Mouse (Mus musculus) Patski (cell line): ENCODE results near the gene E130208F15Rik. TPM values are rescaled to one million over a fixed set of nuclear protein-coding genes. Genes with fewer than 3 reads are reported as not detected.

Experiments
- ATAC-seq: fragments of 100-300 bp; one replicate; pipeline ENCODE4 v1.8.0; 2021
- CTCF ChIA-PET: fragments of 350-600 bp; sonication (Branson Sonifier 250); formaldehyde crosslinking; loops from one replicate; lab custom pipeline; 2022; ENCODE audit warnings: inconsistent platforms; lab: Charles Lee
- POLR2A ChIA-PET: fragments of 350-600 bp; sonication (Branson Sonifier 250); formaldehyde crosslinking; loops from one replicate; lab custom pipeline; 2022; ENCODE audit warnings: antibody characterized with exemption, inconsistent platforms; lab: Charles Lee
- DNase-seq: peaks from one replicate; pipeline ENCODE4 v3.0.0-alpha.2; 2011; ENCODE audit warnings: low read depth, low spot score
- H3K27me3 ChIP-seq: fragments of 371-371 bp; one replicate; pipeline ENCODE4 v1.5.1; 2021
- CTCF ChIP-seq: fragments of 100-300 bp; IDR thresholded peaks from one replicate; pipeline ENCODE4 v1.5.1; 2021
- in situ Hi-C: fragments of 300-500 bp; cut with MboI; formaldehyde crosslinking; loops from 3 replicates; pipeline ENCODE4 v1.11.1; 2018; ENCODE audit warnings: low pct_unique_long_range_greater_than_20kb, mixed read lengths
- polyA plus RNA-seq: library from polyadenylated mRNA; unstranded; gene quantifications from one replicate; pipeline ENCODE4 v1.2.3, GENCODE M21; 2021

The E130208F15Rik gene
- polyA plus RNA-seq, 1 experiment from 2014 or later = 3.3 TPM

DNA sequence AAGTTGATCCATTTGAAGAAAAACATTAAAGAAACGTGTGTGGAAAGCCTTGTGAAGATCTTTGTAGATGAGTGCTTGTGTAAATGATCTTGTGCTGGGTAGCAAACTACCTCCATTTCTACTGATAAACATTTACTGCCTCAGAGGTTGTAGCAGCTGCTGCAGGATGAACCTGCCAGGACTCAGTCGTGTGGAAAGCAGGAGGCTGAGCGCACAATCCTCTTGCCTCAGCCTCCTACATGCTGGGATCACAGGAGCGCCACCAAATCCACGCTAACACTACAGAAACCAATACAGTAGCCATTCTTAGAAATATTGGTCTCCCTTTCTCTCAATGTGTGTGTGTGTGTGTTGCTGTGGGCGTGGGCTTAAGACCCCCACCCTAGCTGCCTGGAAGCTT is 33.5 kb upstream of the E130208F15Rik start:
- DNase-seq = no peak
- POLR2A ChIA-PET = no interaction called here
- ATAC-seq = no peak
- TF ChIP-seq CTCF = no peak
- in situ Hi-C loops = no loop called here
- no peaks in the 10 kb centered on the region for H3K27me3 ChIP-seq
- CTCF ChIA-PET = no interaction called here

DNA sequence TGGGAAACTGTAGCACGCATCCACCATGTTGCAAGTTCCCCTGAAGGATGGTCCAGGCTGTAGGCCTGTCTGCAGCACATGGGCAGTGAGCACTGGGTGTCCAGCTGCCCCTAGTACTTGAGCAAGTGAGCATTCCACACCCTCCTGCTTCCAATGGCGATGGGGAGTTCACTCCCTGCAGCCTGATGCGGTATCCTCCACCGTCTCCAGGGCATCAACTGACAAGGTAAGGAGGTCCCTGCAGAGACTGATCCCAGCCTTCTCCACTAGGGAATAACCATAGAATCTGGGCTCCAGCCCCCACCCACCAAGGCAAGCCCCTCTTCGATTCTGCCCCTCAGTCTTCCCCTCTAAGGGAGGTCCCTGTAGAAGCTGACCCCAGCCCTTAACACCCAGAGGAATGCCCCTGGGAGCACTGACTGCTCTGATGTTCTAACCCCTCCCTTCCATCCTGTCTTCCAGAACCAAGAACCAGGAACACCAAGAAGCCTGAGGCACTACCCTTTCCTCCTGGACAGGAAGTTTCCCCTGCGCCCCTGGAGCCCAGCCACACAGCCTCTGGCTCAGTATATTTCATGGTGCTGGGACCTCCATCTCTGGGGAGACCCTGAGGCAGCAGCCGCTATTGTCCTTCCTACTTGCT is 32.3 kb upstream of the E130208F15Rik start:
- TF ChIP-seq CTCF = no peak
- CTCF ChIA-PET = no interaction called here
- in situ Hi-C loops = no loop called here

DNA sequence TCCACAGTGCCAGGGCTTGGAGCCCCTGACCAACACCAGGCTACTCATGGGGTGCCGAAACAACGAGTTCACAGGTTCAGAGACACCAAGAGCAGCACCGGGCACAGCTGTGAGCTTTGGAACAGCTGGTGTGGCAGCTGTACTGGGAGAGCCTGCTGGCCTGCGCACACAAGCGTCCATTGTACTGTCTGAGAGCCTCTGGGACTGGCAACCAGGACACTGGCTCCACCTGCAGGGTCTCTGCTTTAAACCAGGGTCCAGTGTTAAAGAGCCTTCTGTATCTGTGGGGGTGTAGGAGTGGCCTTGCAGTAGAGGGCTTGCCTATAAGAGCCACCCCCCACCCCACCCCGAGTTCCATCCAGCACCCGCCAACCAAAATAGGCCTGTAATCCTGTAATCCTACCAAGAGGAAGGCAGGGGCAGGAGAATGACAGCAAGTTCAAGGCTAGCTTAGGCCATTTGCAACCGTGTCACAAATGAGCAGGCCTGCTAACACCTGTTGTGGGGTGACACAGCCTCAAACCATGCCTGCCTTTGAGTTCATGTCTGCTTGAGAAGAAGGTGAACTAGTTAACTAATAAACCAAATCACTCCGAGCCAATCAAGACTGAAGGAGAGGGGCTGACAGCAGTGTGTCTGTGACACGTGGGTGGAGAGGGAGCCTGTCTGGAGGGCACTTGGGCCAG is 31.7 kb upstream of the E130208F15Rik start:
- ATAC-seq (no peak), DNase-seq (no peak)
- CTCF ChIA-PET = no interaction called here
- POLR2A ChIA-PET = interaction anchor here (0.6 kb wide), 1 partner anchor 14 kb away, joined by 3 read pairs; no protein-coding TSS in a partner anchor
- in situ Hi-C loops = no loop called here
- H3K27me3 ChIP-seq = no peaks in the 10 kb centered on the region
- TF ChIP-seq CTCF = no peak

More for the DNA sequence above, 32.3 kb upstream of the E130208F15Rik start:
- POLR2A ChIA-PET = no interaction called here
- DNase-seq = no peak
- no peak for ATAC-seq
- no peaks in the 10 kb centered on the region for H3K27me3 ChIP-seq

DNA sequence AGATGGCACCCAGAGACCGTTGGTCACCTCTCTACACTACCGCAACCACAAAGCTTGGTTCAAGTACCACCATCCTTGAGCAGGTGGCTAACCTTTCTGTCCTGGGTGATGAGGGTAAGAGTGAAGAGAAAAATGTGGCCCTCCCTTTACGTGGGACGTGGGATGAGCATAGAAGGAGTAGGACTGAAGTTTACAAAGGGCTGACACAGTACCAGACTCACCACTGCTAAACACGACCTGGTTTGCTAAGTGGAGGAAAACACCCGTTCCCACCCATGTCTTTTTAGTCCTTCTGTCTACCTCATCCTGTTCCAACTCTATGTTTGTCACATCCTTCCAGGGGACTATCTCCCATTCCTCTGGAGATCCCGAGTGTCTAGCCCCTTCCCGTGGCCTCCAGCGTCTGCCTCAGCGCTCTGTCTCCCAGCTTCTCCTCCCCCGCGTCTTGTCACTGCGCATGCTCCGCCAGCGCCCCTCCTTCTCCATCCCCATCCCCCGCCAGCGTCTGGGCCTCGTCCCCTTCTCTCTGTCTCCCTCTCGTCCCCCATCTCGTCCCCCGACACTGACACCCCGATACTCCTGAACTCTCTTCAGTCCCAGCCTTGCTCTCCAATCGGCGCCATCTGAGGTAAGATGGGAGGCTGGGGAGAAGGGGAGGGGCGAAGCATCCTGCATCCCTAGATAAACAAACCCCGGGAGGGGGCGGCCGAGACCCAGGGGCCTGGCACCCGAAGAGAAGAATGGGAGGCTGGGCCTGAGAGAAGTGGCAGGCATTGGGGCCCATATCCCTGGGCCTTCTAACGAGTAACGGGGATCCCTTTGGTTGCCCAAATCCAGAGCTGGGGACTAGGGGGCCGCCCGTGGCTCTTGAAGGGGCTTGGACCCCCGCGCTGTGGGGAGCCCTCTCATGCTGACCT is 30.1 kb upstream of the E130208F15Rik start, which contains the start of gene Clip3:
Gene Clip3, plus strand, starts transcription at position 514 of the 917 bp plus-strand sequence.
- H3K27me3 ChIP-seq = no peaks in the 10 kb centered on the region
- POLR2A ChIA-PET = no interaction called here
- ATAC-seq = peak; percentile 32
- DNase-seq = no peak
- TF ChIP-seq CTCF = no peak
- CTCF ChIA-PET = interaction anchor here (1.2 to 2.0 kb wide), 2 partner anchors 9 to 10 kb away, joined by 3 to 7 read pairs; no protein-coding TSS in a partner anchor
- in situ Hi-C loops = no loop called here

DNA sequence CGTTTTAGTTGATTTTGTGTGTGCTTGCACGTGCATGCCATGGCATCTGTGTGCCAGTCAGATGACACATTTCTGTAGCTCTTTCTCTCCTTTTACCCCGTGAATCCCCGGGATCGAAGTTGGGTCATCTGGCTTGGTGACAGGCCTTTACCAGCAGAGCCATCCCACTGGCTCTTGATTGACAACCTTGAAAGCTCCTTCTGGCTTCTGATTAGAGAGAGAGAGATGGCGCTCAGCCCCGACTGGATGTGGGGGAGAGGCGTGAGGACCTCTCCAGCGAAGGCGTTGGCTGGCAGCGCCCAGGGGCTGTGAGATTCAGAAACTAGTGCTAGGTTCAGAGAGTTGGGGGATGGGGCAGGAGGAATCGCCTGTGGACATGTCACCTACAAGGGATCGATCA is 27.7 kb upstream of the E130208F15Rik start:
- no peaks in the 10 kb centered on the region for H3K27me3 ChIP-seq
- no peak for ATAC-seq
- in situ Hi-C loops = no loop called here
- ChIA-PET CTCF (no interaction called here), POLR2A (no interaction called here)
- no peak for DNase-seq
- no peak for TF ChIP-seq CTCF

DNA sequence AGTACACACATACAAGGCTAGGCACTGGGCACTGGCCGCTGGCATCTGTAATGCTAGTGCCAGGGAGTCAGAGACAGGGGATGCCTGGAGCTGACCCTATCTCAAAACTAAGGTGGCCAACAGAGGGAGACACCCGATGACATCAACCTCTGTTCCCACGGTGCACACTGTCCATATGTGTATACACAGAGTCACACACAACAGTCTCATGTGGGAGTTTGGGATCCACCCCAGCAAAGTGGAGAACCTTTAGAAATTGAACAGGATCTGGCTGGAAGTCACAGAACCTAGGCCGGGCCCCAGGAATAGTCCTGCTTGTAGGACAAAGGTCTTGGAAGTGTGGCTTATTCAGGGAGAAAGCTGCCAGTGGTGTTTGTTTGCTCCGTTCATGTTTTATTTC is 27.2 kb upstream of the E130208F15Rik start:
- in situ Hi-C loops = no loop called here
- no peaks in the 10 kb centered on the region for H3K27me3 ChIP-seq
- ChIA-PET POLR2A (no interaction called here), CTCF (no interaction called here)
- ATAC-seq (no peak), DNase-seq (no peak)
- TF ChIP-seq CTCF = no peak

DNA sequence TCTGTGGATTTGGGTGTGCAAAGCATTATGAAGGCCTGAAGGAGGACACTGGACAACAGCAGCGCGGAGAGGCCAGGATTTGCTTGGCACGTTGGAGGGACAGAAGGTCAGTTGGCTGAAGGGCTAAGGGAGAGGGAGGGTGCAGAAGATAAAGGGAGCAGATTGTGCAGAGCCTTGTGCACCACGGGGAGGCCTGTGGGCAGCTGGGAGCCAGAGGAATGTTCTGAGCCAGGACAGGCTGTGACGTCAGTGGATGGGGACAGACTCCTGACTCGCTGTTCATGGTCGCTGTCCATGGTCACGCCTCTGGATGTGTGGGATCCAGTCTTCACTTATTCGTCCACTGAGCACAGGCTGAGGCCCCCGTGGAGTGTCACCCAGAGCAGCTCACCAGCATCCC is 26.4 kb upstream of the E130208F15Rik start:
- TF ChIP-seq CTCF = no peak
- POLR2A ChIA-PET = no interaction called here
- CTCF ChIA-PET = no interaction called here
- DNase-seq (no peak), ATAC-seq (no peak)
- in situ Hi-C loops = no loop called here
- H3K27me3 ChIP-seq = no peaks in the 10 kb centered on the region

DNA sequence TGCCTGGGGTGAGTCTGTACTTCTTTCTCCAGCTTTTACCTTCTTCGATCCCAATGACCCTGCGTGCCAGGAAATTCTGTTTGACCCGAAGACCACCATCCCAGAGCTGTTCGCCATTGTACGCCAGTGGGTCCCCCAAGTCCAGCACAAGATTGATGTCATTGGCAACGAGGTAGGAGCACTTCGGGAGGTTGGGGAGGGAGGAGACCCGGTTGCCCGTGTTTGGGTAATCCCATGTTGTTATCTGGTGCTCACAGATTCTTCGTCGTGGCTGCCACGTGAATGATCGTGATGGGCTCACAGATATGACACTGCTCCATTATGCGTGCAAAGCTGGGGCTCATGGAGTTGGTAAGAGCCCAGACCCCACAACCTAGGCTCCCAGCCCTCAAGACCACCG is 24.7 kb upstream of the E130208F15Rik start:
- in situ Hi-C loops = no loop called here
- CTCF ChIA-PET = no interaction called here
- no peak for TF ChIP-seq CTCF
- DNase-seq (no peak), ATAC-seq (no peak)
- POLR2A ChIA-PET = no interaction called here
- no peaks in the 10 kb centered on the region for H3K27me3 ChIP-seq

DNA sequence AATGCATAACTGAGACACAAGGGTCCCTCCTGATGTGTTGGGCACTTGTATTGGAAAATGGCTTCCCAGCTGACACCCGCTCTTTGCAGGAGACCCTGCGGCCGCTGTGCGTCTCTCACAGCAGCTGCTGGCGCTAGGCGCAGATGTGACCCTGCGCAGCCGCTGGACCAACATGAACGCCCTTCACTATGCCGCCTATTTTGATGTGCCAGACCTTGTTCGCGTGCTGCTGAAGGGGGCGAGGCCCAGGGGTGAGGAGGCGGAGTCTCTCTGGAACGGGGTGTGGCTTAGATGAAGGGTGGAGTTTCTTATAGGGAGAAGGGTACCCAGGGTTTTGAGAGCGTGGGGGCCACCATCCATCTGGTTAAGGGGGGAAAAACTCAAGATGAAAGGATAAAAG is 24.3 kb upstream of the E130208F15Rik start:
- H3K27me3 ChIP-seq = no peaks in the 10 kb centered on the region
- ATAC-seq (no peak), DNase-seq (no peak)
- TF ChIP-seq CTCF = no peak
- CTCF ChIA-PET = no interaction called here
- in situ Hi-C loops = no loop called here
- POLR2A ChIA-PET = no interaction called here

DNA sequence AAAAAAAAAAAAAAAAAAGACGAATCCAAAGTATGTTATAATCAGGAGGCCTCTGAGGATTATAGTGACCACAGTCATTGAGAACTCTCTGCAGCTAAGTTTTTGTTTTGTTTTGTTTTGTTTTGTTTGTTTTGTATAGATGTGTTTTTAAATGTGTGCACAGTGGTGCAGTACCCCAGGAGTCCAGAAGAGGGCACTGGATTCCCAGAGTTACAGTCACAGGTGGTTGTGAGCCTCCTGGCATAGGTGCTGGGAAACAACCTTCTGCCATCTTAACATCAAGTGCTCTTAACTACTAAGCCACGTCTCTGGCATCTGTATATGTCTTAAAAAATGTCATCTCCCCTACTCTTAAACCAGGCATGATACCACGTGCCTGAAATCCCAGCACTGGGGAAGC is 20.6 kb upstream of the E130208F15Rik start:
- ChIA-PET POLR2A (no interaction called here), CTCF (interaction anchor here (0.8 to 2.9 kb wide), 8 partner anchors 10 to 68 kb away, joined by 3 to 12 read pairs (median 6); partner anchors contain the start of genes Clip3, Thap8 and Wdr62)
- TF ChIP-seq CTCF = no peak
- ATAC-seq (no peak), DNase-seq (no peak)
- H3K27me3 ChIP-seq = no peaks in the 10 kb centered on the region
- in situ Hi-C loops = no loop called here
